Mouse (Mus musculus): ENCODE data around the gene Naaa. TPM values are rescaled to one million over a fixed set of nuclear protein-coding genes. Genes with fewer than 3 reads are reported as not detected.

The Naaa gene
- polyA plus RNA-seq, 1 experiment from 2014 or later: 8.8 TPM

DNA sequence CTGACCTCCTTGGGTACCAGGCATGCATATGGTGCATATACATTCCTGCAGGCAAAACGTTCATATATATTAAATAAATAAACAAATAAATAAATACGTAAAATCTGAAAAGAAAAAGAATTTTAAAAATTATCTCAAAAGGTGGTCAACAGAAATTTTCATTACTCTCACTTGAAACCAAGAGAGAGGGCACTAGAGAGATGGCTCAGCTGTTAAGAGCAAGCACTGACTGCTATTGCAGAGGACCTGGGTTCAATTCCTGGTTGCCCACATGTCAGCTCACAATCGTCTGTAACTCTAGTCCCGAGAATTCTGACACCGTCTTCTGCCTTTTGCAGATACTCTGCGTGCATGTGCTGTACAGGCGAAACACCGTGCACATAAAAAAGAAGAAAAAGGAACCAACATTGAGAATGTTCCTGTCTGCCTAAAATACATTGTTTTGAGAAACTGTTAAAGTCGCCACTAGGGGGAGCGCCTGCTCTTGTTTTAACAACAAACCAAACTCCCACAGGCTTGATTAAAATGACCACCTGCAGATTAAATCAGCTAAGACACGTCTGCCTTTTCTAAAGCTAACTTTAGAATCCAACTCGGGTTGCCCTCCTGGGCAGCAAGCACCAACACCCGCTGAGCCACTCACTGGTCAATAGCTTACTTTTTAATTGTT lies 34.2 kb upstream of the Naaa start:
- Histone ChIP-seq H3K27ac (ENCODE audit: low read depth, low read length) (no peak overlapping the region), H3K4me2 (ENCODE audit: low read length) (no peak overlapping the region), H3K9me3 (replicated peaks; ENCODE audit: control insufficient read depth, low read length) (no peaks in the 10 kb centered on the region), H3K36me3 (ENCODE audit: control insufficient read depth, insufficient read depth, low read length) (no peaks in the 10 kb centered on the region), H3K27me3 (replicated peaks; ENCODE audit: control insufficient read depth, insufficient read depth, low read length) (no peaks in the 10 kb centered on the region; the same call in 1 of the 2 replicates), H3K4me1 (ENCODE audit: control insufficient read depth, insufficient read depth, low read length) (peaks cover 7% of the 10 kb centered on the region), H3K9ac (ENCODE audit: low read length) (no peak overlapping the region), H3K4me3 (ENCODE audit: low read depth, low read length) (no peak overlapping the region)
- ATAC-seq (no peak), DNase-seq (ENCODE audit: low spot score) (peak; percentile 95)
- 15% methylated on average over 13 of the region's 13 CpGs for WGBS

DNA sequence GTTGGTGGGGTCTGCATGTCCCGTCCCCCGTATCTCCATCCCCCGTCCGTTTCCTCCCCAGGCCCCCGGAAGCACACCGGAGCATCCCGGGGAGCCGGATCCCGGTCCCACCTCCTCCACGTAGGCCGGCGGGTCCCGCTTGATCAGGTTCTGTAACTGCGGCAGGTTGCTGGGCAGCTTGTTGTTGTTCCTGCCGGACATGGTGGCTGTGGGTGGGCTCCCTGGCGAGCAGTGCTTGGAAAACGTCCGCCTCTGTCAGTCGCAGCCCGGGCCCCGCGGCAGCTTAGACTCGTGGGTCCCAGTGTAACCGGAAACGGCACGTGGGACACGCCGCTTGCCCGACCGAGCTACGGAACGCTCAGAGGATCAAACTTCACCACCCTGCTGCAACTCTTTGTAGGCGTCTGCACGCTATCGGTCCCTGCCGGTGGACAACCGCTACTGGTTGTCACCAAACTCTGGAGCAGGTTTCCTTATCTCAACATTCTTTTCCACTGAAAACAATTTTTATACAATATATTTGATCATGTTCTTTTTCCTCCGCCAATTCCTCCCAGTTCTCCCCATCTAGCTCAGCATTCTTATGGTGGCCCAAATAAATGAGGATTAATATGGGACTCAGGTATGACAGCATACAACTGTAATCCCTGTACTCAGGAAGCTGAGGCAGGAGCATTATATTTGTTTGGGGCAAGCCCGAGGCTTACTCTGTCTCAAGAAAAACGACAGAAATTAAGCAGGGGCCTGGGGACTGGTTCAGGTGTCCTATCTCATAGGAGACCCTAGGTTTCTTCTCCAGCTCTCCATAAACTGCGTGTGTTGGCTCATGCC lies 31.9 kb upstream of the Naaa start, which contains the start of gene Sdad1:
TSS of gene Sdad1 (minus strand) at position 799 of the 831 bp plus-strand sequence.
- Histone ChIP-seq H3K27me3 (replicated peaks; ENCODE audit: control insufficient read depth, insufficient read depth, low read length) (no peaks in the 10 kb centered on the region; the same call in 1 of the 2 replicates), H3K4me1 (ENCODE audit: control insufficient read depth, insufficient read depth, low read length) (peaks cover 7% of the 10 kb centered on the region), H3K27ac (ENCODE audit: low read depth, low read length) (no peak within 1 kb of the TSS), H3K9me3 (replicated peaks; ENCODE audit: control insufficient read depth, low read length) (no peaks in the 10 kb centered on the region), H3K9ac (ENCODE audit: low read length) (peak within 1 kb of the TSS; percentile 79), H3K4me3 (ENCODE audit: low read depth, low read length) (peak within 1 kb of the TSS; percentile 69), H3K36me3 (ENCODE audit: control insufficient read depth, insufficient read depth, low read length) (peaks cover 13% of the 10 kb centered on the region), H3K4me2 (ENCODE audit: low read length) (peak within 1 kb of the TSS; percentile 60)
- ATAC-seq (peak; percentile 97), DNase-seq (ENCODE audit: low spot score) (peak; percentile 96)
- 3% methylated on average over 41 of the region's 41 CpGs for WGBS

DNA sequence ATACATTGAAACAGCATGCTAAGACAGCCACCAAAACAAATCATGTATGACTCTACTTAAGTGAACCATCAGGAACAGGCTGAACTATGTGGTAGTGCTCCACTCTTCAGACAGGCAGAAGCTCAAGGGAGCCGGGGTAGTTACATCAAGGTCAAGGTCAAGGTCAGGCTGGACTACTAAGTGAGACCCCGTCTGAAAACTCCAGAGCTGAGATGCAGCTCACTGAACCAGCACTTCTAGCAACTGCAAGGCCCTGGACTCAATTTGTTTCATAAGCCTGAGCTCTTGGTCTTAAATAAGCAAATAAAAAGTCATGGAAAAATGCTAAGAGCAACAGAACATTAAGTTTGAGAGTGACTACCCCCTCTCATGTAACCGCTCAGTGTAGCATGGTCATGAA lies 26.3 kb upstream of the Naaa start:
- peaks cover 7% of the 10 kb centered on the region for H3K4me1 ChIP-seq (ENCODE audit: control insufficient read depth, insufficient read depth, low read length)
- ATAC-seq: no peak
- H3K36me3 ChIP-seq (ENCODE audit: control insufficient read depth, insufficient read depth, low read length): peaks cover 66% of the 10 kb centered on the region
- no peak overlapping the region for H3K4me2 ChIP-seq (ENCODE audit: low read length)
- WGBS: 93% methylated on average over 3 of the region's 3 CpGs
- no peaks in the 10 kb centered on the region for H3K27me3 ChIP-seq (replicated peaks; ENCODE audit: control insufficient read depth, insufficient read depth, low read length)
- H3K27ac ChIP-seq (ENCODE audit: low read depth, low read length): no peak overlapping the region
- DNase-seq (ENCODE audit: low spot score): no peak
- no peak overlapping the region for H3K4me3 ChIP-seq (ENCODE audit: low read depth, low read length)
- H3K9ac ChIP-seq (ENCODE audit: low read length): no peak overlapping the region
- no peaks in the 10 kb centered on the region for H3K9me3 ChIP-seq (replicated peaks; ENCODE audit: control insufficient read depth, low read length)

DNA sequence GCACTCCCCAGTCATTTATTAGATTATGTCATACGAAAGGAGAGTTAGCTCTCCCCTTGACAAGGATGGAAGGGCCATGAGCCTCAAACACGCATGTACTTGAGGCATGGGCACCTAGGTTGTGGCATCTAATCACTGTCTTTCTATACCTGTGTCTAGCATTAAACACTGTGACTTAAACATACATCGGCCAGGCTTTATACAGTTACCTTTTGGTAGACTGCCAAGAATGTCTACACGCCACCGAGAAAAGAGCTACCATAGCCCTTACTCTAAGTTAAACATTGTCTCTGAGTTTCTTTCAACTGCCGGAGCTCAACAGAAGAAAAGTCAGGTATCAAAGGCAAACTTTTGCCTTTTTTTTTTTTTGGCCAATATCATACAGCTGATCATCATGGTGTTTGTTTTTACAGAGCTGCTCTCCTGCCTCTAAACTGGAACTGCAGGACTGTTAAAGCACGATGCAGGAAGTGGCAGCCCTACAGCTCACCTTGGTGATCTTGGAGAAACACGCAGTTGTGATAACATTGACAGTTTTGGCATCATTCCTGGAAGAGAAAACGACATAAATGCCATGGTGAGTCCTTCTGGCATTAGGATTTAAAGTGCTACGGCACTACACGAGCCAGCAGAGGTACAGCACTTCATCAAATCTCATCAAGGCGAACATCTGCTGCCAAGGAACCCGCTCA lies 24.3 kb upstream of the Naaa start:
- H3K4me1 ChIP-seq (ENCODE audit: control insufficient read depth, insufficient read depth, low read length): no peaks in the 10 kb centered on the region
- no peak overlapping the region for H3K4me3 ChIP-seq (ENCODE audit: low read depth, low read length)
- DNase-seq (ENCODE audit: low spot score) (no peak), ATAC-seq (no peak)
- no peak overlapping the region for H3K9ac ChIP-seq (ENCODE audit: low read length)
- H3K9me3 ChIP-seq (replicated peaks; ENCODE audit: control insufficient read depth, low read length): no peaks in the 10 kb centered on the region
- no peak overlapping the region for H3K27ac ChIP-seq (ENCODE audit: low read depth, low read length)
- H3K4me2 ChIP-seq (ENCODE audit: low read length): no peak overlapping the region
- H3K27me3 ChIP-seq (replicated peaks; ENCODE audit: control insufficient read depth, insufficient read depth, low read length): no peaks in the 10 kb centered on the region
- peaks cover 81% of the 10 kb centered on the region for H3K36me3 ChIP-seq (ENCODE audit: control insufficient read depth, insufficient read depth, low read length)
- WGBS: 91% methylated on average over 13 of the region's 13 CpGs

DNA sequence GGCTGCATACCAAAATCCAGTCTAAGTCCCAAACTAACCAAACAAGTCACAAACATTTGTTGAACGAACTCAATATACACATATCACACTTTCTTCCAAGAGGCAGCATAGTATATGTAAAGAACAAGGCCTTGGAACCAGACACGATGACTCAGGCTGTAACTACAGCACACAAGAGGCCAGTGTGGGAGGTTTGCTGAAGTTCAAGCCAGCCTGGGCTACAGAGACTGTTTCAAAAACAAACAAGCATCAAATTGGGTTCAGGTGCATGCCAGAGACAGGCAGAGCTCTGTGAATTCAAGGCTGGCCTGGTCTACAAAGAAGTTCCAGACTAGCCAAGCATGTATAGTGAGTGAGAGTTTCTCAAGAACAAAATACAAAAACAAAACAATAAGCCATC lies 16.6 kb upstream of the Naaa start:
- H3K27ac ChIP-seq (ENCODE audit: low read depth, low read length): no peak overlapping the region
- no peaks in the 10 kb centered on the region for H3K9me3 ChIP-seq (replicated peaks; ENCODE audit: control insufficient read depth, low read length)
- no peak for ATAC-seq
- no peak overlapping the region for H3K4me2 ChIP-seq (ENCODE audit: low read length)
- no peaks in the 10 kb centered on the region for H3K27me3 ChIP-seq (replicated peaks; ENCODE audit: control insufficient read depth, insufficient read depth, low read length)
- no peak overlapping the region for H3K4me3 ChIP-seq (ENCODE audit: low read depth, low read length)
- no peaks in the 10 kb centered on the region for H3K4me1 ChIP-seq (ENCODE audit: control insufficient read depth, insufficient read depth, low read length)
- 88% methylated on average over 2 of the region's 2 CpGs for WGBS
- no peak overlapping the region for H3K9ac ChIP-seq (ENCODE audit: low read length)
- DNase-seq (ENCODE audit: low spot score): no peak
- peaks cover 85% of the 10 kb centered on the region for H3K36me3 ChIP-seq (ENCODE audit: control insufficient read depth, insufficient read depth, low read length)

DNA sequence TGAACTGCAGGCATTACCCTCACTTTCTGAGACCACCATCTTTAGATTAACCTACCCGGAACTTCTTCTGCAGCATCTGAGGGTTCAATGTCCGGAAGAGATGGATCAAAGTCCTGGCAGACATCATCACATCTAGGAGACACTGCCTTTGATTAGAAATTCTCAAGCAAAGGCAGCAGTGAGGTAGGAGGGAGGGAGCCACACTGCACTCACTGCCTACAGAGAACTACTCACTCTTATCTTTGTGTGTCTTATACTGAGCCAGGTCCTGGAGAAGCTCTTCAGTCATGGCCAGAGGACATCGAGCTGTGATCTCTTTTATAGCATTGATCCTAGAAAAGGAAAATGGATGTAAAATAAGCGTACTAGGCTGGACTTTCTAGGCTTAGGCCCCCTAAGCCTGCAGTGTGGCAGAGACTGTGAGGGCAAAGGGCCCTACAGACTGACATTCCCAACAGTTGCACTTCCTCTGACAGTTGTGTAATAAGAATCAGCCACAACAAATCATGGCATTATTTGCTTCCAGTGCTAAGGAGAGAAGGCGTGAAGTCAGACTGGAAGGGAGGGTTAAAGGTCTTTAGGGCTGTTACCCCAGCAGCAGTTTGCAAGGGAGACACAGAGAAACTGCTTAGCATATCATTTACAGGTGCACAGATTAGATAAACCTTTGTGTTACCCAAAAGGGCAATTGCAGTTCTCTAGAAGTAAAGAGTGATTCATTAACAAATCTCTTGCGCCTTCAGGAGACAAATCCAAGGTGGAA lies 13.9 kb upstream of the Naaa start:
- H3K36me3 ChIP-seq (ENCODE audit: control insufficient read depth, insufficient read depth, low read length): peaks cover 86% of the 10 kb centered on the region
- 91% methylated on average over 6 of the region's 6 CpGs for WGBS

DNA sequence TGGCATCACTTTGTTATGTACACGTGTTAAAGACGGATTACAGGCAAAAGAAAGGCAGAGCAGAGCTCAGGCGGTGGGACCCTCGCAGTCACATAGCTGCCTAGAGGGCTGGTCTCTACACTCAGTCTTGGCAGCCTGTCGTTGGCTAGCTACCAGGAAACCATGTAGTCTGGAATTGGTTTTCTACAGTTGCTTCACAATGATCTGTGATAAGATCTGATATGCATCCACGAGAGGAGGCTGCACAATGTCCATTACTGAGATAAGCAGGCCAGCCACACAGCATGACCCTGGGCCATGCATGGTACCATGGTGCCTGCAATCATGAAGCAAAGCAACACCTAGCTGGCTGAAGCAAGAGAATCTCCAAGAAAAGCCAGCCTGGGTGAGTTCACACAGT lies 9.9 kb upstream of the Naaa start:
- no peak overlapping the region for H3K9ac ChIP-seq (ENCODE audit: low read length)

More for the DNA sequence above, 13.9 kb upstream of the Naaa start:
- Histone ChIP-seq H3K4me1 (ENCODE audit: control insufficient read depth, insufficient read depth, low read length) (no peaks in the 10 kb centered on the region), H3K27ac (ENCODE audit: low read depth, low read length) (no peak overlapping the region), H3K27me3 (replicated peaks; ENCODE audit: control insufficient read depth, insufficient read depth, low read length) (no peaks in the 10 kb centered on the region), H3K4me2 (ENCODE audit: low read length) (no peak overlapping the region), H3K4me3 (ENCODE audit: low read depth, low read length) (no peak overlapping the region), H3K9me3 (replicated peaks; ENCODE audit: control insufficient read depth, low read length) (no peaks in the 10 kb centered on the region), H3K9ac (ENCODE audit: low read length) (no peak overlapping the region)
- no peak for DNase-seq (ENCODE audit: low spot score)
- no peak for ATAC-seq

DNA sequence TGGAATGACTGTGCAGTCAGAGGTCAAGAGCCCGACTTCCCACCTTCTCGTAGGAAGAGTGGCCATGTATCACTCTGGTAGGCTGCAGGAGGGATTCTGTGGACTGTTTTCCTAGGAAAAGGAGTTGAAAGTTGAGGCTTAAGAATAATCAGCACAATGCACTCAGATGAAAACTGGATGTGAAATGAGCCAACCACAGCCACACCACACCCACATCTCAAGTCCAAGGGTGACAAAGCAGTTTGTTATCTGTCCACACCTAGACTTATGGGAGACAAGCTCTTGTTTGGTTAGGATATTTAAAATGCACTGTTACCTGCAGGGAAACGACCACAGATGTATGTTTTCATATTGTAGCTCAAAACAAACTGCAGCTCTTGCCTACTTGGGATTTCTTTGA lies 5.1 kb upstream of the Naaa start:
- Histone ChIP-seq H3K4me1 (ENCODE audit: control insufficient read depth, insufficient read depth, low read length) (no peaks in the 10 kb centered on the region), H3K27me3 (replicated peaks; ENCODE audit: control insufficient read depth, insufficient read depth, low read length) (no peaks in the 10 kb centered on the region), H3K9ac (ENCODE audit: low read length) (no peak overlapping the region), H3K9me3 (replicated peaks; ENCODE audit: control insufficient read depth, low read length) (no peaks in the 10 kb centered on the region), H3K36me3 (ENCODE audit: control insufficient read depth, insufficient read depth, low read length) (peaks cover 26% of the 10 kb centered on the region), H3K4me3 (ENCODE audit: low read depth, low read length) (no peak overlapping the region), H3K27ac (ENCODE audit: low read depth, low read length) (no peak overlapping the region), H3K4me2 (ENCODE audit: low read length) (no peak overlapping the region)
- DNase-seq (ENCODE audit: low spot score): no peak
- WGBS: 78% methylated on average over 3 of the region's 3 CpGs
- no peak for ATAC-seq

More for the DNA sequence above, 9.9 kb upstream of the Naaa start:
- Histone ChIP-seq H3K4me2 (ENCODE audit: low read length) (no peak overlapping the region), H3K4me3 (ENCODE audit: low read depth, low read length) (no peak overlapping the region), H3K4me1 (ENCODE audit: control insufficient read depth, insufficient read depth, low read length) (no peaks in the 10 kb centered on the region), H3K9me3 (replicated peaks; ENCODE audit: control insufficient read depth, low read length) (no peaks in the 10 kb centered on the region), H3K36me3 (ENCODE audit: control insufficient read depth, insufficient read depth, low read length) (peaks cover 66% of the 10 kb centered on the region), H3K27me3 (replicated peaks; ENCODE audit: control insufficient read depth, insufficient read depth, low read length) (no peaks in the 10 kb centered on the region), H3K27ac (ENCODE audit: low read depth, low read length) (no peak overlapping the region)
- WGBS: 92% methylated on average over 6 of the region's 6 CpGs
- DNase-seq (ENCODE audit: low spot score): no peak
- ATAC-seq: no peak

All from forebrain, embryonic 14.5 days (tissue).